Mouse (Mus musculus) kidney, embryonic 15.5 days (tissue): ENCODE measurements at regions not wholly inside any gene's neighbourhood (a gene's known extent, or its start where the extent isn't known, plus 50 kb on each side); places are given as distances from the start of the nearest gene placed in this dataset.

ENCODE experiments used
- ATAC-seq: fragments of 200-750 bp; cut with Nextera tagmentation; replicated peaks from 2 replicates; pipeline ENCODE4 v1.8.0; 2017; ENCODE audit warnings: moderate TSS enrichment; ENCODE audit not compliant: low FRiP score
- H3K27ac ChIP-seq: fragments of 300-500 bp; sonication (generic); 2 replicates; pipeline ENCODE4 v1.5.1; 2015; ENCODE audit warnings: mild to moderate bottlenecking, inconsistent platforms
- H3K27me3 ChIP-seq: fragments of 300-500 bp; sonication (generic); 2 replicates; pipeline ENCODE4 v1.6.1; 2015; ENCODE audit warnings: inconsistent platforms
- H3K36me3 ChIP-seq: fragments of 300-500 bp; sonication (generic); 2 replicates; pipeline ENCODE4 v1.6.1; 2015; ENCODE audit warnings: inconsistent platforms
- H3K4me1 ChIP-seq: fragments of 300-500 bp; sonication (generic); 2 replicates; pipeline ENCODE4 v1.6.1; 2015; ENCODE audit warnings: inconsistent platforms
- H3K4me2 ChIP-seq: fragments of 300-500 bp; sonication (generic); 2 replicates; pipeline ENCODE4 v1.6.1; 2015; ENCODE audit warnings: moderate library complexity, mild to moderate bottlenecking, inconsistent platforms
- H3K4me3 ChIP-seq: fragments of 300-500 bp; sonication (generic); replicated peaks from 2 replicates; pipeline ENCODE4 v1.5.1; 2015; ENCODE audit warnings: mild to moderate bottlenecking, inconsistent platforms
- H3K9ac ChIP-seq: fragments of 300-500 bp; sonication (generic); 2 replicates; pipeline ENCODE4 v1.6.1; 2015; ENCODE audit warnings: mild to moderate bottlenecking, inconsistent platforms
- H3K9me3 ChIP-seq: fragments of 300-500 bp; sonication (generic); replicated peaks from 2 replicates; pipeline ENCODE4 v1.6.1; 2016; ENCODE audit warnings: inconsistent platforms
- WGBS: fragments of 180-500 bp; shearing (Covaris S2); methylation state at CpG from one replicate; pipeline ENCODE4 v1.1.7; 2015; ENCODE audit warnings: mixed read lengths; 5-methylcytosine and 5-hydroxymethylcytosine counted together

DNA sequence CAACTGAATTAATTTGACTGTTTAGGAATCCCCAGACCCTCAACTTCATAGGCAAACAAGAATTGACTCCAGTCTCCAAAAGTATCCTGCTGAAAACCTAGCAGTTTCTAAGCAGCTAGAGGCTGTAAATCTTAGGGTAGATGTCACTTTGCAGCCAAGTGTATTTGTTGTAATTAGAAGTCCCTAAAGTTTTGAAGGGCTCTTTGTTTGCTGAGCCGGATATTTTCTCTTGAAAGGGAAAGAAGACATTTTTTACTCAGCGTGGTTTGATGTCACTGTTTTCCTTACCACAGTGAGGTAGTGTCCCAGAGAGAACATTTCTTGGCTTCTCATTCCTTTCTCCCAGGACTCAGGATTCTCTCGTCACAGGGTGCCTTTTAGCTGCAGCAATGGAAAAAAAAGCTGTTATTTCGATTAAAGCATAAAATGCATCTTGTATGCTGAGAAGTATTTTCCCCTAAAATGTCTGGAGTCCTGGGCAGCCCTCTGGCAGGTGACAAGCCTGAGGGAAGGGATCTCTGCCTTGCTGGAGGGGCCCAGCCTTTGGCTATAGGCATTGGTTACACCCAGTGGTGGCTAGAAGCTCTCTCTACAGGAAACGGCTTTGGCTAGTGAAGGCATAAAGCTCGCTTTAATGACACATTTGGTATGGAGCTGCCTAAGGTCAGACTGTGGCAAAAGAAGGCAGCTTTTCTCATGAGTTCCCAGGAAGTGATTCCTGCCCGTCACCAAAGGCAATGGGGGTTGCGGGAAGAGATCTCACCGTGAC, 74.1 kb upstream of the Clnk start:
- no peak for ATAC-seq
- H3K9me3 ChIP-seq, result no peaks in the 10 kb centered on the region
- H3K4me3 ChIP-seq, result no peak overlapping the region
- no peaks in the 10 kb centered on the region for H3K27me3 ChIP-seq
- H3K27ac ChIP-seq, result peak overlapping the region; percentile 68; the same call in 1 of the 2 replicates
- 35% methylated on average over 9 of the region's 9 CpGs for WGBS
- H3K4me2 ChIP-seq, result no peak overlapping the region
- H3K4me1 ChIP-seq, result peaks cover 7% of the 10 kb centered on the region; the same call in 1 of the 2 replicates
- H3K36me3 ChIP-seq, result no peaks in the 10 kb centered on the region
- H3K9ac ChIP-seq, result no peak overlapping the region

DNA sequence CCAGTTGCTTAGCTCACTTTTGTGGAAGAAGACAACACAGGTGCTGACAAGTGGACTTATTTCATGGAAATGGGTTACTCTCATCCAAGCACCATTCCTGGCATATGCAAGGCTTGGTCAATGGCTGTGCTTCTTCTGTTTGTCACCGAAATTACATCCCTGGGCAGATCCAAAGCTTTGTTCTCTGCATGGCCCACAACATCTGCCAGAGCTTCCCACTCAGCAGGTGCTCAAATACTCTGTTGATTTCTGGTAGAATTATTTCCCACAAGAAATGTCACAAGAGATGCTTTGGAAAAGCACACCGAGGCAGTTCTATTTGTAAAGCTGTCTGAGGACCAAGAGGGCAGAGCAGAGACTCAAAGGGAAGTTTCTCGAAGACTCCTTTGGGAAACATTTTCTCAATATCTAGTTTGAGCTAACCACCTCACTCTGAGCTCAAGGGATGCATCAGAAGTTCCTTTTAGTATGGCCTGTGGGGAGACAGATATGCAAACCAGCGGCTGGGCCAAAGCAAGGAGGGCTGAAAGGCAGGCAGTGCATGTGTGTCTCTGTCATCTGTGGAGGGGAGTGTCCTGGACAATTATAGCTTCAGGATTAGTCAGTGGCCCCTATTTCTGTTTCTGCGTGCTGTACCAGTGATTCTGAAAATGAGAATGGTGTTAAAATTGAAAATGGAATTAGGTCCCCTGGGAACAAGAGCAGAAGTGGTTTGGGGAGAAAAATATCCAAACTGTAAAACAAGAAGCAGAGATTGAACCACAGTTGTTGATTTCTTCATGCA, 69.5 kb upstream of the Clnk start:
- WGBS, result 80% methylated on average over 5 of the region's 5 CpGs
- Histone ChIP-seq H3K9me3 (no peaks in the 10 kb centered on the region), H3K36me3 (no peaks in the 10 kb centered on the region), H3K27me3 (no peaks in the 10 kb centered on the region), H3K9ac (no peak overlapping the region), H3K4me1 (peaks cover 7% of the 10 kb centered on the region; the same call in 1 of the 2 replicates), H3K4me3 (no peak overlapping the region), H3K27ac (no peak overlapping the region), H3K4me2 (no peak overlapping the region)
- ATAC-seq, result no peak

DNA sequence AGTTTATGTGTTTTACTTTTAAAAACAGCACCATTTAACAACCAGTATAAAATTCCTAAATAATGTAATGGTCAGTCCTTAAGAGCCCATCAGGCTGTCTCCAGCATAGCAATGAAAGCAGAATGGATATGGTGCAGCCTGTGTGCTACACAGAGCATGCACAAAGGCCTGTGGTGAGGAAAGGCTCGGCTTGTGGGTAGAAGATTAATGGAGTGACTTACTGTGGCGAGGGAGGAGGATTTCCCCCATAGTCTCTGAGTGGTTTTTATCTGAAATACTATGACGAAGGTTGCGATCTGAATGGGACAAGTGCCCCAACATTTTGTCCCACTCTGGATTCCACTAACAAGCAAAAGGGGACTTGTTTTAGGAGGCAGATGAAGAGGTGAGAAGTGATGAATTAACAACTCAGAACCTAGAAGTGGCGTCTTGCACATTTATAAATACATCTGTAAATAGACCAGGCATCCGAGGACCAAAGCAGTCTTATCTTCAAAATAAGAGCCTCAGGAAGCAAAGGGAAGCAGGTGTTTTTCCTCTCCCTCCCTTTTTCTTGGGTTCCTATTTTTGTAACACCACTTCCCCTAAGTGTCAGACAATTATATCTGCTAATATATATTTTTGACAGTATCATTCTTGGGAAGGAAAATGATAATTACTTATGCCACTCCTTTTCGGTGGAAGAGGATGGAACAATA, 55.9 kb upstream of the Clnk start:
- no peaks in the 10 kb centered on the region for H3K36me3 ChIP-seq
- WGBS, result 40% methylated on average over 7 of the region's 7 CpGs
- no peak overlapping the region for H3K9ac ChIP-seq
- H3K9me3 ChIP-seq, result no peaks in the 10 kb centered on the region
- H3K4me3 ChIP-seq, result no peak overlapping the region
- no peak overlapping the region for H3K4me2 ChIP-seq
- ATAC-seq, result no peak
- H3K27me3 ChIP-seq, result no peaks in the 10 kb centered on the region
- no peaks in the 10 kb centered on the region for H3K4me1 ChIP-seq
- no peak overlapping the region for H3K27ac ChIP-seq

DNA sequence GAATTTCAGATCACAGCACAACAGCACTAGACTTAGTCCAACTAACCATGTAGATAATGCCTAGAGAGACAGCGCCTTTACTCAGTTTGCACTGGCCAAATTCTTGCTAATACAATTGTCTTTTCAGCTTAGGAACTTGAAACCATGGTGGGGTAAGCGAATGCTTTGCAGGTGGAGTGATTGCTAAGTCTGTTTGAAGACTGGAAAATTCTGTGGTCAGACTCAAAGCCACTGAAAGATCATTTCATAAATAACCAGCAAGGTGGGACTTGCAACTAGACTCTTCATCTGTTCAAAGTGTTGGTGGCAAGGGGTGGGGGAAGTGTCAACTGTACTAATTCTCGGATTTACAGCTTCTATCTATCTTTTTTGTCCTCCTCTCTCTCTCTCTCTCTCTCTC, 50.4 kb upstream of the Clnk start:
- Histone ChIP-seq H3K4me3 (no peak overlapping the region), H3K9me3 (no peaks in the 10 kb centered on the region), H3K4me1 (no peaks in the 10 kb centered on the region), H3K4me2 (no peak overlapping the region), H3K36me3 (no peaks in the 10 kb centered on the region), H3K27me3 (no peaks in the 10 kb centered on the region), H3K27ac (no peak overlapping the region), H3K9ac (no peak overlapping the region)
- 80% methylated on average over 3 of the region's 3 CpGs for WGBS
- ATAC-seq, result no peak
